8 mouse cellular contexts compared by ENCODE assay signal in genomic region chrX:139610765-139611300, GRCm38 (mm10). TPM values are rescaled to one million over a fixed set of nuclear protein-coding genes. Genes with fewer than 3 reads are reported as not detected.
DNase-seq lines count a peak whose midpoint lies in the region; ATAC-seq lines count a peak whose summit lies in the region.

No protein-coding gene starts in this region.

- peak overlapping the region; percentile 83 for H3K4me2 ChIP-seq in liver, embryonic 15.5 days

- peak; percentile 2 to 8 for DNase-seq in gastrocnemius, adult 8-10 months (ENCODE audit: low spot score in 2 of 2)
- no peak for DNase-seq in gastrocnemius, postnatal 25 days
- peak; percentile 2 for DNase-seq in CD8-positive naive resting alpha-beta T cell, adult 2 months (ENCODE audit: low read depth in 2 of 2, low spot score in 2 of 2)
- DNase-seq in embryo, embryonic 10.5 days (ENCODE audit: low spot score): peak; percentile 14
- DNase-seq in retina, embryonic 14.5 days (ENCODE audit: low spot score): peak; percentile 20
- no peak for DNase-seq in thymus, postnatal 25 days

- H3K36me3 ChIP-seq in liver, embryonic 15.5 days (replicated peaks): no peaks in the 10 kb centered on the region

- peak; percentile 41 to 54 for ATAC-seq in hematopoietic stem cell, adult 5-6 weeks (replicated peaks in 1 of 2; ENCODE audit: insufficient read depth in 1 of 2, low FRiP score in 2 of 2, low TSS enrichment in 1 of 2, low read depth in 1 of 2, poor library complexity in 2 of 2, severe bottlenecking in 2 of 2)
- peak; percentile 68 for ATAC-seq in liver, embryonic 15.5 days (ENCODE audit: insufficient read depth)

- 0 out of 2 replicates have a peak, but pooled peaks cover 6% of the 10 kb centered on the region for H3K27me3 ChIP-seq in liver, embryonic 15.5 days

- WGBS in liver, embryonic 15.5 days (ENCODE audit: insufficient replicate concordance): 16% methylated on average over 54 of the region's 54 CpGs

- H3K4me3 ChIP-seq in liver, embryonic 15.5 days (replicated peaks): peak overlapping the region; percentile 67

- no peaks in the 10 kb centered on the region; the same call in 1 of the 2 replicates for H3K4me1 ChIP-seq in liver, embryonic 15.5 days (replicated peaks)

- H3K27ac ChIP-seq in liver, embryonic 15.5 days (replicated peaks): no peak overlapping the region

- H3K9me3 ChIP-seq in liver, embryonic 15.5 days (replicated peaks): no peaks in the 10 kb centered on the region

- H3K9ac ChIP-seq in liver, embryonic 15.5 days: peak overlapping the region; percentile 61

RNA-seq across cellular contexts. Expression of gene Rnf128, which starts 47.7 kb away (rescaled TPM):
- 10 to 100 TPM; 17.6 to 25.6 (median 23.8) TPM for total RNA-seq in gastrocnemius, adult 8-10 months (2022)
- total RNA-seq in gastrocnemius, postnatal 25 days (2021): 10 to 100 TPM; 16.8 to 17.1 TPM
- 0.45 and 0.81 TPM in 2 replicates for total RNA-seq in hematopoietic stem cell, adult 5-6 weeks (2017)
- 57.4 and 65.4 TPM in 2 replicates for polyA plus RNA-seq in liver, embryonic 15.5 days (2015; fragmentation: Nextera tagmentation; extraction: Ambion mirVana)

Comparison
In these comparisons a context has a peak if more than half of its experiments do, and no peak if none do; other contexts are left out.
1. DNase-seq: peak in gastrocnemius, adult 8-10 months (2 of 2), CD8-positive naive resting alpha-beta T cell, adult 2 months (2 of 2), embryo, embryonic 10.5 days (single experiment) and retina, embryonic 14.5 days (single experiment); none in gastrocnemius, postnatal 25 days (single experiment) and thymus, postnatal 25 days (single experiment).